Comparison of ENCODE assay signal across 10 mouse cellular contexts in the genomic region with DNA sequence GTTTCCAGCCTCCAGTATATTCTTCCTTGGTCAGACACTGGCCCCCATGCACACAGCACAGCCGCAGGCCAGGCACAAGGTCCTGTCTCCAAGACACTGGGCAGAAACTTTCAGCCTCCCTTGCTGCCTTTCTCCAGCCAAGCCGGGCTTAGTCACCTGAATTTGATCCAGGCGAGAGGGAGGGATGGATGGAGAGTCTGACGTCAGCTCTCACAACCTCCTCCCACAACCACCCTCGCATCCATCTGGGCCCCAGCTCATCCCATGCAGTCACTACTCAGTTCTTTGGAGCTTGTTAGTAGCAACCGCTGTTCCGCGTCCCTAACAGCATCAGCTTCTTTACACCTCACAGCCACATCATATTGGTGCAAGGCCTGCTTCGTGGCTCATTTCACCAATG. TPM values are rescaled to one million over a fixed set of nuclear protein-coding genes. Genes with fewer than 3 reads are reported as not detected.
DNase-seq lines count a peak whose midpoint lies in the region; ATAC-seq and TF ChIP-seq lines count a peak whose summit lies in the region.
"Had no signal": no experiment of that assay in that cellular context is flagged by ENCODE, and none has a peak within 500 bp of the region (broad histone marks: within the 10 kb centered on the region; RNA-seq: fewer than 3 reads in every experiment).

No protein-coding gene starts in this region.

- DNase-seq in heart, adult 2 months: peak; percentile 72 to 83
- DNase-seq in cerebellum, adult 18-20 months: peak; percentile 78 to 90
- peak; percentile 51 to 74 for DNase-seq in gastrocnemius, postnatal 4 days (ENCODE audit: low spot score in 2 of 2)
- peak; percentile 39 for DNase-seq in lung, adult 2 months
- DNase-seq in retina, postnatal 1 day: no peak

- TF ChIP-seq POLR2A in heart, adult 2 months (IDR thresholded peaks at IDR 0.05; ENCODE audit: insufficient read depth, low read depth, low read length): no peak
- TF ChIP-seq POLR2A in lung, adult 2 months (IDR thresholded peaks at IDR 0.05; ENCODE audit: borderline replicate concordance, extremely low read depth, low read depth, low read length): no peak

- no peak overlapping the region for H3K4me2 ChIP-seq in heart, embryonic 12.5 days
- H3K4me2 ChIP-seq in kidney, embryonic 14.5 days (replicated peaks; ENCODE audit: low read depth, low read length): no peak overlapping the region
- H3K4me2 ChIP-seq: embryonic facial prominence, embryonic 13.5 days; liver, embryonic 15.5 days had no signal

- intact Hi-C loops in heart, adult 2 months (cut with DNase I): no loop called here

- no peak overlapping the region for H3K4me3 ChIP-seq in heart, adult 2 months
- no peak overlapping the region for H3K4me3 ChIP-seq in heart, embryonic 12.5 days
- H3K4me3 ChIP-seq in lung, adult 2 months (replicated peaks; ENCODE audit: extremely low read depth, low read depth, low read length): no peak overlapping the region
- H3K4me3 ChIP-seq in kidney, embryonic 14.5 days (ENCODE audit: low read length): no peak overlapping the region
- H3K4me3 ChIP-seq: embryonic facial prominence, embryonic 13.5 days; liver, embryonic 15.5 days had no signal

- no peaks in the 10 kb centered on the region for H3K79me2 ChIP-seq in heart, adult 2 months (replicated peaks; ENCODE audit: control insufficient read depth, insufficient read depth, low read length)

- 68% methylated on average over 9 of the region's 9 CpGs for WGBS in heart, adult 2 months
- 56% methylated on average over 9 of the region's 9 CpGs for WGBS in heart, embryonic 12.5 days
- WGBS in lung, adult 2 months: 60% methylated on average over 9 of the region's 9 CpGs
- 48% methylated on average over 9 of the region's 9 CpGs for WGBS in kidney, embryonic 14.5 days

- no peaks in the 10 kb centered on the region for H3K36me3 ChIP-seq in heart, adult 2 months (ENCODE audit: control insufficient read depth, insufficient read depth, low read length)
- H3K36me3 ChIP-seq in heart, embryonic 12.5 days: no peaks in the 10 kb centered on the region
- no peaks in the 10 kb centered on the region for H3K36me3 ChIP-seq in kidney, embryonic 14.5 days (ENCODE audit: control insufficient read depth, insufficient read depth, low read length)
- H3K36me3 ChIP-seq: liver, embryonic 15.5 days had no signal

- ATAC-seq in heart, embryonic 12.5 days (ENCODE audit: insufficient number of reproducible peaks, low FRiP score): no peak
- ATAC-seq in kidney, embryonic 14.5 days (ENCODE audit: low FRiP score, low TSS enrichment): no peak
- no peak for ATAC-seq in inflammation-experienced regulatory T-cells, adult 6 months

- peaks cover 12% of the 10 kb centered on the region for H3K4me1 ChIP-seq in heart, adult 2 months (ENCODE audit: control insufficient read depth, insufficient read depth, low read length)
- H3K4me1 ChIP-seq in heart, embryonic 12.5 days (replicated peaks): peaks cover 43% of the 10 kb centered on the region
- H3K4me1 ChIP-seq in lung, adult 2 months (ENCODE audit: control insufficient read depth, insufficient read depth, low read length): peaks cover 19% of the 10 kb centered on the region
- H3K4me1 ChIP-seq in kidney, embryonic 14.5 days (ENCODE audit: control insufficient read depth, insufficient read depth, low read length): 0 out of 2 replicates have a peak, but pooled peaks cover 16% of the 10 kb centered on the region

- H3K9me3 ChIP-seq in heart, embryonic 12.5 days (replicated peaks): no peaks in the 10 kb centered on the region
- H3K9me3 ChIP-seq in kidney, embryonic 14.5 days (ENCODE audit: control insufficient read depth, low read length): no peaks in the 10 kb centered on the region
- H3K9me3 ChIP-seq: embryonic facial prominence, embryonic 13.5 days; liver, embryonic 15.5 days had no signal

- no peaks in the 10 kb centered on the region for H3K27me3 ChIP-seq in heart, adult 2 months (ENCODE audit: control insufficient read depth, insufficient read depth, low read length)
- peaks cover 49% of the 10 kb centered on the region for H3K27me3 ChIP-seq in heart, embryonic 12.5 days (replicated peaks)
- H3K27me3 ChIP-seq in kidney, embryonic 14.5 days (ENCODE audit: control insufficient read depth, insufficient read depth, low read length): peaks cover 16% of the 10 kb centered on the region

- TF ChIP-seq CTCF in heart, adult 2 months (IDR thresholded peaks at IDR 0.05): no peak
- TF ChIP-seq CTCF in lung, adult 2 months (IDR thresholded peaks at IDR 0.05; ENCODE audit: insufficient read depth, low read length): no peak

- no peak overlapping the region for H3K9ac ChIP-seq in heart, adult 2 months (ENCODE audit: low read depth, low read length)
- H3K9ac ChIP-seq in heart, embryonic 12.5 days: no peak overlapping the region
- H3K9ac ChIP-seq in kidney, embryonic 14.5 days (ENCODE audit: low read depth, low read length): no peak overlapping the region
- H3K9ac ChIP-seq: embryonic facial prominence, embryonic 13.5 days; liver, embryonic 15.5 days had no signal

- no peak overlapping the region; the same call in 1 of the 2 replicates for H3K27ac ChIP-seq in heart, adult 2 months
- no peak overlapping the region for H3K27ac ChIP-seq in heart, embryonic 12.5 days (ENCODE audit: poor library complexity, severe bottlenecking)
- H3K27ac ChIP-seq in kidney, embryonic 14.5 days (ENCODE audit: low read depth, low read length): no peak overlapping the region
- H3K27ac ChIP-seq: embryonic facial prominence, embryonic 13.5 days; liver, embryonic 15.5 days had no signal

- TF ChIP-seq EP300 in heart, adult 2 months (IDR thresholded peaks at IDR 0.05; ENCODE audit: insufficient read depth, low read depth, low read length): no peak

RNA-seq across cellular contexts. Expression of a gene that starts 4.3 kb away (rescaled TPM):
- 1 to 10 TPM in 1 of 2 experiments, under 1 TPM in 1; 0.63 to 1.2 TPM for total RNA-seq in heart, adult 2 months (2021)
- 1.7 and 1.8 TPM in 2 replicates for polyA plus RNA-seq in heart, adult 2 months (2012; rRNA removed)
- polyA plus RNA-seq in heart, embryonic 12.5 days (2016; fragmentation: Nextera tagmentation; extraction: Ambion mirVana): 2.0 and 2.2 TPM in 2 replicates
- total RNA-seq in gastrocnemius, postnatal 4 days (2021): 1 to 10 TPM; 5.4 to 6.2 TPM
- 8.7 and 9.3 TPM in 2 replicates for polyA plus RNA-seq in lung, adult 2 months (2012; rRNA removed)
- 2.2 and 2.8 TPM in 2 replicates for polyA plus RNA-seq in kidney, embryonic 14.5 days (2014; fragmentation: Nextera tagmentation; extraction: Ambion mirVana)
- 1 to 10 TPM in 2 of 3 experiments, under 1 TPM in 1; 0.92 to 3.2 (median 3.0) TPM for polyA plus RNA-seq in inflammation-experienced regulatory T-cells, adult 6 months (2017; shearing (Covaris generic))

RNA-seq across cellular contexts. Expression of a gene that starts 24.2 kb away (rescaled TPM):
- under 1 TPM; 0.21 to 0.86 TPM for total RNA-seq in heart, adult 2 months (2021)
- polyA plus RNA-seq in heart, adult 2 months (2012; rRNA removed): 0.76 and 0.91 TPM in 2 replicates
- polyA plus RNA-seq in heart, embryonic 12.5 days (2016; fragmentation: Nextera tagmentation; extraction: Ambion mirVana): 2.2 and 2.7 TPM in 2 replicates
- total RNA-seq in gastrocnemius, postnatal 4 days (2021): 1 to 10 TPM; 2.3 to 3.1 TPM
- polyA plus RNA-seq in lung, adult 2 months (2012; rRNA removed): 3.2 and 4.4 TPM in 2 replicates
- polyA plus RNA-seq in kidney, embryonic 14.5 days (2014; fragmentation: Nextera tagmentation; extraction: Ambion mirVana): 0.61 and 0.76 TPM in 2 replicates
- not detected for polyA plus RNA-seq in inflammation-experienced regulatory T-cells, adult 6 months (2017; shearing (Covaris generic))

RNA-seq across cellular contexts. Expression of a gene that starts 24.5 kb away (rescaled TPM):
- 1 to 10 TPM; 5.6 to 5.7 TPM for total RNA-seq in heart, adult 2 months (2021)
- 2.0 and 4.2 TPM in 2 replicates for polyA plus RNA-seq in heart, adult 2 months (2012; rRNA removed)
- polyA plus RNA-seq in heart, embryonic 12.5 days (2016; fragmentation: Nextera tagmentation; extraction: Ambion mirVana): 10.9 and 11.0 TPM in 2 replicates
- 1 to 10 TPM; 8.6 to 10.0 TPM for total RNA-seq in gastrocnemius, postnatal 4 days (2021)
- polyA plus RNA-seq in lung, adult 2 months (2012; rRNA removed): 1.7 and 3.6 TPM in 2 replicates
- 8.7 and 12.9 TPM in 2 replicates for polyA plus RNA-seq in kidney, embryonic 14.5 days (2014; fragmentation: Nextera tagmentation; extraction: Ambion mirVana)
- polyA plus RNA-seq in inflammation-experienced regulatory T-cells, adult 6 months (2017; shearing (Covaris generic)): 10 to 100 TPM; 12.6 to 21.1 (median 19.4) TPM
